Mouse (Mus musculus): ENCODE results near the gene Nr6a1. TPM values are rescaled to one million over a fixed set of nuclear protein-coding genes. Genes with fewer than 3 reads are reported as not detected.
A peak's percentile ranks its signal among the peaks of the same experiment; 100 is the strongest.

The Nr6a1 gene
- polyA plus RNA-seq, 1 experiment from 2014 or later: 1.2 TPM

- WGBS: 72% methylated on average over 3 of the region's 3 CpGs
- H3K9ac ChIP-seq: no peak overlapping the region
- H3K36me3 ChIP-seq: no peaks in the 10 kb centered on the region
- no peaks in the 10 kb centered on the region for H3K27me3 ChIP-seq (replicated peaks)
- H3K4me2 ChIP-seq: no peak overlapping the region
- H3K4me1 ChIP-seq (replicated peaks): peaks cover 21% of the 10 kb centered on the region
- no peak overlapping the region for H3K27ac ChIP-seq (ENCODE audit: poor library complexity, severe bottlenecking)
- no peak for ATAC-seq (ENCODE audit: insufficient number of reproducible peaks, low FRiP score)
- no peak overlapping the region for H3K4me3 ChIP-seq
- H3K9me3 ChIP-seq (replicated peaks): no peaks in the 10 kb centered on the region
Measured at GRCm38 (mm10) chr2:38937396-38937795, 9.9 kb upstream of the Nr6a1 start.

- Histone ChIP-seq H3K27ac (ENCODE audit: poor library complexity, severe bottlenecking) (no peak overlapping the region), H3K9ac (no peak overlapping the region), H3K36me3 (no peaks in the 10 kb centered on the region), H3K4me1 (replicated peaks) (peaks cover 21% of the 10 kb centered on the region), H3K9me3 (replicated peaks) (no peaks in the 10 kb centered on the region), H3K4me3 (no peak overlapping the region), H3K27me3 (replicated peaks) (no peaks in the 10 kb centered on the region), H3K4me2 (no peak overlapping the region)
- 73% methylated on average over 9 of the region's 9 CpGs for WGBS
- no peak for ATAC-seq (ENCODE audit: insufficient number of reproducible peaks, low FRiP score)
Measured at GRCm38 (mm10) chr2:38936721-38937378, 9.4 kb upstream of the Nr6a1 start.

- Histone ChIP-seq H3K9ac (no peak overlapping the region), H3K27ac (ENCODE audit: poor library complexity, severe bottlenecking) (0 out of 2 replicates have a peak overlapping the region, but pooled peaks have one; percentile 34), H3K27me3 (replicated peaks) (peaks cover 9% of the 10 kb centered on the region), H3K4me3 (no peak overlapping the region), H3K4me2 (no peak overlapping the region), H3K36me3 (no peaks in the 10 kb centered on the region), H3K9me3 (replicated peaks) (no peaks in the 10 kb centered on the region), H3K4me1 (replicated peaks) (peaks cover 25% of the 10 kb centered on the region)
- ATAC-seq (ENCODE audit: insufficient number of reproducible peaks, low FRiP score): no peak
- 51% methylated on average over 5 of the region's 5 CpGs for WGBS
Measured at GRCm38 (mm10) chr2:38934936-38935335, 7.4 kb upstream of the Nr6a1 start.

GRCm38 (mm10) chr2:38933931-38934330, 6.4 kb upstream of the Nr6a1 start:
- peak overlapping the region; percentile 44 for H3K27ac ChIP-seq (ENCODE audit: poor library complexity, severe bottlenecking)
- no peak for ATAC-seq (ENCODE audit: insufficient number of reproducible peaks, low FRiP score)
- H3K9me3 ChIP-seq (replicated peaks): no peaks in the 10 kb centered on the region
- peaks cover 25% of the 10 kb centered on the region for H3K4me1 ChIP-seq (replicated peaks)
- no peak overlapping the region for H3K4me3 ChIP-seq
- H3K9ac ChIP-seq: no peak overlapping the region
- no peaks in the 10 kb centered on the region for H3K36me3 ChIP-seq
- H3K27me3 ChIP-seq (replicated peaks): peaks cover 9% of the 10 kb centered on the region
- 0 out of 2 replicates have a peak overlapping the region, but pooled peaks have one; percentile 29 for H3K4me2 ChIP-seq
- 15% methylated on average over 2 of the region's 2 CpGs for WGBS

- Histone ChIP-seq H3K4me1 (replicated peaks) (peaks cover 30% of the 10 kb centered on the region), H3K27ac (ENCODE audit: poor library complexity, severe bottlenecking) (no peak within 1 kb of the TSS), H3K4me3 (peak within 1 kb of the TSS; percentile 52), H3K4me2 (peak within 1 kb of the TSS; percentile 83), H3K9me3 (replicated peaks) (no peaks in the 10 kb centered on the region), H3K27me3 (replicated peaks) (peaks cover 9% of the 10 kb centered on the region), H3K36me3 (no peaks in the 10 kb centered on the region), H3K9ac (peak within 1 kb of the TSS; percentile 61)
- 5% methylated on average over 30 of the region's 32 CpGs for WGBS
- ATAC-seq (ENCODE audit: insufficient number of reproducible peaks, low FRiP score): peak; percentile 80
Measured at GRCm38 (mm10) chr2:38931851-38932667, 4.6 kb upstream of the Nr6a1 start, which contains the start of gene Olfml2a. Olfml2a (plus strand) TSS chr2:38931978.

GRCm38 (mm10) chr2:38930269-38930668, 2.8 kb upstream of the Nr6a1 start:
- H3K4me3 ChIP-seq: no peak overlapping the region
- peaks cover 25% of the 10 kb centered on the region for H3K4me1 ChIP-seq (replicated peaks)
- H3K36me3 ChIP-seq: no peaks in the 10 kb centered on the region
- ATAC-seq (ENCODE audit: insufficient number of reproducible peaks, low FRiP score): no peak
- no peak overlapping the region for H3K27ac ChIP-seq (ENCODE audit: poor library complexity, severe bottlenecking)
- no peaks in the 10 kb centered on the region for H3K9me3 ChIP-seq (replicated peaks)
- H3K9ac ChIP-seq: no peak overlapping the region
- no peak overlapping the region for H3K4me2 ChIP-seq
- H3K27me3 ChIP-seq (replicated peaks): peaks cover 9% of the 10 kb centered on the region
- 64% methylated on average over 2 of the region's 2 CpGs for WGBS

GRCm38 (mm10) chr2:38926145-38926891, 1.2 kb downstream of the Nr6a1 start:
- Histone ChIP-seq H3K4me2 (peak overlapping the region; percentile 97), H3K9me3 (replicated peaks) (no peaks in the 10 kb centered on the region), H3K4me3 (peak overlapping the region; percentile 81), H3K4me1 (replicated peaks) (peaks cover 12% of the 10 kb centered on the region; the same call in 1 of the 2 replicates), H3K36me3 (no peaks in the 10 kb centered on the region), H3K9ac (peak overlapping the region; percentile 78), H3K27me3 (replicated peaks) (peaks cover 9% of the 10 kb centered on the region), H3K27ac (ENCODE audit: poor library complexity, severe bottlenecking) (peak overlapping the region; percentile 9; the same call in 1 of the 2 replicates)
- peak; percentile 96 for ATAC-seq (ENCODE audit: insufficient number of reproducible peaks, low FRiP score)
- WGBS: under 1% methylated on average over 52 of the region's 53 CpGs

- Histone ChIP-seq H3K4me2 (peak overlapping the region; percentile 97), H3K27ac (ENCODE audit: poor library complexity, severe bottlenecking) (peak overlapping the region; percentile 9; the same call in 1 of the 2 replicates), H3K4me1 (replicated peaks) (peaks cover 11% of the 10 kb centered on the region; the same call in 1 of the 2 replicates), H3K27me3 (replicated peaks) (peaks cover 3% of the 10 kb centered on the region), H3K9ac (peak overlapping the region; percentile 78), H3K36me3 (no peaks in the 10 kb centered on the region), H3K9me3 (replicated peaks) (no peaks in the 10 kb centered on the region), H3K4me3 (peak overlapping the region; percentile 81)
- ATAC-seq (ENCODE audit: insufficient number of reproducible peaks, low FRiP score): peak; percentile 58
- under 1% methylated on average over 49 of the region's 51 CpGs for WGBS
Measured at GRCm38 (mm10) chr2:38925171-38926080, 2.1 kb downstream of the Nr6a1 start.

GRCm38 (mm10) chr2:38924571-38924970, 2.9 kb downstream of the Nr6a1 start:
- no peak for ATAC-seq (ENCODE audit: insufficient number of reproducible peaks, low FRiP score)
- H3K9ac ChIP-seq: peak overlapping the region; percentile 78; the same call in 1 of the 2 replicates
- peak overlapping the region; percentile 81 for H3K4me3 ChIP-seq
- WGBS: 17% methylated on average over 10 of the region's 10 CpGs
- H3K27me3 ChIP-seq (replicated peaks): no peaks in the 10 kb centered on the region
- H3K4me2 ChIP-seq: peak overlapping the region; percentile 97
- H3K4me1 ChIP-seq (replicated peaks): peaks cover 11% of the 10 kb centered on the region; the same call in 1 of the 2 replicates
- no peaks in the 10 kb centered on the region for H3K36me3 ChIP-seq
- H3K9me3 ChIP-seq (replicated peaks): no peaks in the 10 kb centered on the region
- no peak overlapping the region for H3K27ac ChIP-seq (ENCODE audit: poor library complexity, severe bottlenecking)

GRCm38 (mm10) chr2:38923911-38924310, 3.6 kb downstream of the Nr6a1 start:
- H3K4me3 ChIP-seq: no peak overlapping the region
- H3K9ac ChIP-seq: no peak overlapping the region
- H3K36me3 ChIP-seq: no peaks in the 10 kb centered on the region
- peaks cover 11% of the 10 kb centered on the region; the same call in 1 of the 2 replicates for H3K4me1 ChIP-seq (replicated peaks)
- no peak overlapping the region for H3K4me2 ChIP-seq
- ATAC-seq (ENCODE audit: insufficient number of reproducible peaks, low FRiP score): no peak
- no peak overlapping the region for H3K27ac ChIP-seq (ENCODE audit: poor library complexity, severe bottlenecking)
- H3K27me3 ChIP-seq (replicated peaks): no peaks in the 10 kb centered on the region
- 71% methylated on average over 2 of the region's 2 CpGs for whole genome bisulfite sequencing
- H3K9me3 ChIP-seq (replicated peaks): no peaks in the 10 kb centered on the region

Measured in heart, embryonic 12.5 days (tissue).